Mouse (Mus musculus) hindbrain, postnatal 0 days (tissue): Measurements from ENCODE around the gene Gm16253. TPM values are rescaled to one million over a fixed set of nuclear protein-coding genes. Genes with fewer than 3 reads are reported as not detected.
"Not testable (repeated sequence)": the region's sequence is repeated elsewhere in the genome, so short reads cannot be mapped to it uniquely, and the experiment has no call there.

Source experiments
- ATAC-seq: fragments of 200-750 bp; cut with Nextera tagmentation; 2 replicates; pipeline ENCODE4 v1.8.0; 2017; ENCODE audit warnings: mild to moderate bottlenecking, moderate TSS enrichment, moderate library complexity
- DNase-seq: peaks from one replicate; pipeline ENCODE4 v3.0.0-alpha.2; 2015; ENCODE audit warnings: low spot score
- H3K27ac ChIP-seq: fragments of 300-500 bp; sonication (generic); 2 replicates; pipeline ENCODE4 v1.5.1; 2014; ENCODE audit warnings: mild to moderate bottlenecking
- H3K27me3 ChIP-seq: fragments of 300-500 bp; sonication (generic); 2 replicates; pipeline ENCODE4 v1.6.1; 2014; ENCODE audit warnings: low read length, mixed read lengths; ENCODE audit not compliant: insufficient read depth
- H3K36me3 ChIP-seq: fragments of 300-500 bp; sonication (generic); 2 replicates; pipeline ENCODE4 v1.6.1; 2014; ENCODE audit warnings: low read length, mixed read lengths; ENCODE audit not compliant: insufficient read depth
- H3K4me1 ChIP-seq: fragments of 300-500 bp; sonication (generic); 2 replicates; pipeline ENCODE4 v1.6.1; 2014; ENCODE audit warnings: antibody characterized with exemption, low read length, mixed read lengths; ENCODE audit not compliant: insufficient read depth
- H3K4me2 ChIP-seq: fragments of 300-500 bp; sonication (generic); 2 replicates; pipeline ENCODE4 v1.6.1; 2014; ENCODE audit warnings: low read depth, mild to moderate bottlenecking, low read length, moderate library complexity, mixed read lengths
- H3K4me3 ChIP-seq: fragments of 300-500 bp; sonication (generic); 2 replicates; pipeline ENCODE4 v1.5.1; 2014; ENCODE audit warnings: low read length
- H3K9ac ChIP-seq: fragments of 300-500 bp; sonication (generic); replicated peaks from 2 replicates; pipeline ENCODE4 v1.6.1; 2014; ENCODE audit warnings: mild to moderate bottlenecking, low read length, moderate library complexity, mixed read lengths
- H3K9me3 ChIP-seq: fragments of 300-500 bp; sonication (generic); 2 replicates; pipeline ENCODE4 v1.6.1; 2016; ENCODE audit warnings: low read length, mixed read lengths
- CTCF ChIP-seq: IDR thresholded peaks from 2 replicates; pipeline ENCODE4 v1.5.1; 2016; ENCODE audit warnings: antibody characterized with exemption, control low read depth, low read depth
- WGBS: fragments of 180-500 bp; shearing (Covaris S2); extraction: QIAGEN DNeasy Blood & Tissue Kit; methylation state at CpG from one replicate; pipeline ENCODE4 v1.1.7; 2014; 5-methylcytosine and 5-hydroxymethylcytosine counted together
- polyA plus RNA-seq: library from polyadenylated mRNA; unstranded; fragments of >200 nt; fragmentation: Nextera tagmentation; extraction: Ambion mirVana; gene quantifications from 2 replicates; pipeline ENCODE4 v1.2.1, GENCODE M21; 2015
- total RNA-seq: library from RNA; depleted of rRNA; stranded (reverse); fragments of >200 nt; gene quantifications from 2 replicates; pipeline ENCODE4 v1.2.3, GENCODE M21; 2014

The Gm16253 gene
- total and polyA plus RNA-seq, 2 experiments from 2014 or later: 0.96 TPM; not detected in 1

GRCm38 (mm10) chr3:96601251-96601787, 24.5 kb downstream of the Gm16253 start:
- Histone ChIP-seq H3K4me3 (peak overlapping the region; percentile 83), H3K36me3 (no peaks in the 10 kb centered on the region), H3K9me3 (no peaks in the 10 kb centered on the region), H3K9ac (peak overlapping the region; percentile 83), H3K4me2 (peak overlapping the region; percentile 74), H3K27ac (peak overlapping the region; percentile 95), H3K4me1 (peaks cover 39% of the 10 kb centered on the region), H3K27me3 (no peaks in the 10 kb centered on the region)
- under 1% methylated on average over 29 of the region's 40 CpGs for WGBS
- ATAC-seq: peak; percentile 32
- TF ChIP-seq CTCF: no peak
- DNase-seq: peak; percentile 81

- H3K27ac ChIP-seq: peak overlapping the region; percentile 95
- H3K36me3 ChIP-seq: no peaks in the 10 kb centered on the region
- H3K9ac ChIP-seq: peak overlapping the region; percentile 83
- no peaks in the 10 kb centered on the region for H3K27me3 ChIP-seq
- H3K4me1 ChIP-seq: peaks cover 38% of the 10 kb centered on the region
- H3K4me3 ChIP-seq: peak overlapping the region; percentile 83
- H3K4me2 ChIP-seq: peak overlapping the region; percentile 74
- WGBS: 6% methylated on average over 10 of the region's 10 CpGs
- peak; percentile 76 for DNase-seq
- TF ChIP-seq CTCF: no peak
- no peak for ATAC-seq
- H3K9me3 ChIP-seq: no peaks in the 10 kb centered on the region
These were observed 25.3 kb downstream of the Gm16253 start for GRCm38 (mm10) chr3:96601941-96602703.

GRCm38 (mm10) chr3:96602704-96603084, 25.9 kb downstream of the Gm16253 start:
- DNase-seq (no peak), ATAC-seq (no peak)
- Histone ChIP-seq H3K27me3 (no peaks in the 10 kb centered on the region), H3K4me2 (peak overlapping the region; percentile 74), H3K9ac (peak overlapping the region; percentile 83), H3K4me1 (peaks cover 33% of the 10 kb centered on the region), H3K27ac (peak overlapping the region; percentile 95), H3K36me3 (no peaks in the 10 kb centered on the region), H3K9me3 (no peaks in the 10 kb centered on the region), H3K4me3 (peak overlapping the region; percentile 83)
- WGBS: 16% methylated on average over 5 of the region's 5 CpGs
- TF ChIP-seq CTCF: no peak

- Histone ChIP-seq H3K4me3 (peak overlapping the region; percentile 83), H3K27ac (peak overlapping the region; percentile 95), H3K9ac (peak overlapping the region; percentile 83), H3K27me3 (no peaks in the 10 kb centered on the region), H3K4me2 (peak overlapping the region; percentile 74), H3K4me1 (peaks cover 27% of the 10 kb centered on the region), H3K36me3 (no peaks in the 10 kb centered on the region), H3K9me3 (no peaks in the 10 kb centered on the region)
- 14% methylated on average over 5 of the region's 5 CpGs for WGBS
- TF ChIP-seq CTCF: no peak
- no peak for ATAC-seq
- DNase-seq: peak; percentile 83
These were observed 26.5 kb downstream of the Gm16253 start for GRCm38 (mm10) chr3:96603311-96603710.

- H3K36me3 ChIP-seq, H3K4me3 ChIP-seq, H3K9me3 ChIP-seq, H3K4me2 ChIP-seq, H3K27ac ChIP-seq, H3K27me3 ChIP-seq, DNase-seq, H3K9ac ChIP-seq, ATAC-seq: not testable (repeated sequence)
- H3K4me1 ChIP-seq: peaks cover 19% of the 10 kb centered on the region
- 86% methylated on average over 3 of the region's 4 CpGs for WGBS
These were observed 29.2 kb downstream of the Gm16253 start for GRCm38 (mm10) chr3:96606007-96606406.

GRCm38 (mm10) chr3:96606618-96607017, 29.8 kb downstream of the Gm16253 start:
- DNase-seq (no peak), ATAC-seq (no peak)
- Histone ChIP-seq H3K4me3 (no peak overlapping the region), H3K9me3 (no peaks in the 10 kb centered on the region), H3K27ac (no peak overlapping the region), H3K36me3 (no peaks in the 10 kb centered on the region), H3K27me3 (no peaks in the 10 kb centered on the region), H3K9ac (no peak overlapping the region), H3K4me1 (peaks cover 19% of the 10 kb centered on the region), H3K4me2 (no peak overlapping the region)
- 85% methylated on average over 4 of the region's 4 CpGs for WGBS
- TF ChIP-seq CTCF: no peak

GRCm38 (mm10) chr3:96617941-96618340, 41.2 kb downstream of the Gm16253 start:
- no peak for TF ChIP-seq CTCF
- DNase-seq: no peak
- Histone ChIP-seq H3K4me1 (no peaks in the 10 kb centered on the region), H3K4me2 (no peak overlapping the region), H3K9ac (no peak overlapping the region), H3K4me3 (no peak overlapping the region), H3K27ac (no peak overlapping the region), H3K36me3 (peaks cover 44% of the 10 kb centered on the region), H3K27me3 (no peaks in the 10 kb centered on the region), H3K9me3 (no peaks in the 10 kb centered on the region)
- ATAC-seq: no peak
- WGBS: 88% methylated on average over 3 of the region's 3 CpGs
